Mouse (Mus musculus) gastrocnemius, adult 8-10 months (tissue): Measurements from ENCODE around the gene Tle4. TPM values are rescaled to one million over a fixed set of nuclear protein-coding genes. Genes with fewer than 3 reads are reported as not detected.

ENCODE experiments used
- DNase-seq, 2 experiments: peaks; one replicate each; pipeline ENCODE4 v3.0.0; 2022; ENCODE audit warnings: low spot score in 2 of 2
- total RNA-seq, 4 experiments: library from RNA; stranded (reverse); gene quantifications; 2 replicates each; pipeline ENCODE4 v1.2.4; 2022

Tle4 gene
- total RNA-seq, 4 experiments from 2014 or later: 15.0 to 17.9 (median 16.5) TPM

- no peak for DNase-seq
Measured at GRCm38 (mm10) chr19:14532861-14533260, 65.0 kb downstream of the Tle4 start.

- no peak for DNase-seq
Measured at GRCm38 (mm10) chr19:14520098-14520802, 77.6 kb downstream of the Tle4 start.

GRCm38 (mm10) chr19:14519186-14519585 lies 78.7 kb downstream of the Tle4 start:
- DNase-seq: no peak

- DNase-seq: no peak
Measured at GRCm38 (mm10) chr19:14518438-14519044, 79.3 kb downstream of the Tle4 start.

- no peak for DNase-seq
Measured at GRCm38 (mm10) chr19:14516420-14516819, 81.4 kb downstream of the Tle4 start.

GRCm38 (mm10) chr19:14508819-14509218 lies 89.0 kb downstream of the Tle4 start:
- no peak for DNase-seq

GRCm38 (mm10) chr19:14507911-14508310 lies 89.9 kb downstream of the Tle4 start:
- DNase-seq: no peak

GRCm38 (mm10) chr19:14506875-14507670 lies 90.8 kb downstream of the Tle4 start:
- no peak for DNase-seq

GRCm38 (mm10) chr19:14505885-14506548 lies 91.8 kb downstream of the Tle4 start:
- DNase-seq: no peak

- DNase-seq: no peak
Measured at GRCm38 (mm10) chr19:14505401-14505800, 92.5 kb downstream of the Tle4 start.

- no peak for DNase-seq
Measured at GRCm38 (mm10) chr19:14503862-14504261, 94.0 kb downstream of the Tle4 start.

GRCm38 (mm10) chr19:14502234-14502633 lies 95.6 kb downstream of the Tle4 start:
- no peak for DNase-seq

- DNase-seq: no peak
Measured at GRCm38 (mm10) chr19:14499835-14500425, 97.9 kb downstream of the Tle4 start.

GRCm38 (mm10) chr19:14493047-14493446 lies 104.8 kb downstream of the Tle4 start:
- DNase-seq: no peak

GRCm38 (mm10) chr19:14487180-14487579 lies 110.7 kb downstream of the Tle4 start:
- no peak for DNase-seq

GRCm38 (mm10) chr19:14485176-14485575 lies 112.7 kb downstream of the Tle4 start:
- no peak for DNase-seq

- DNase-seq: no peak
Measured at GRCm38 (mm10) chr19:14482562-14483138, 115.2 kb downstream of the Tle4 start.

GRCm38 (mm10) chr19:14481796-14482561 lies 115.9 kb downstream of the Tle4 start:
- DNase-seq: no peak

GRCm38 (mm10) chr19:14479711-14480110 lies 118.1 kb downstream of the Tle4 start:
- DNase-seq: no peak

GRCm38 (mm10) chr19:14469325-14469724 lies 128.5 kb downstream of the Tle4 start:
- DNase-seq: no peak
